9 mouse cellular contexts compared by ENCODE assay signal in the genomic region with DNA sequence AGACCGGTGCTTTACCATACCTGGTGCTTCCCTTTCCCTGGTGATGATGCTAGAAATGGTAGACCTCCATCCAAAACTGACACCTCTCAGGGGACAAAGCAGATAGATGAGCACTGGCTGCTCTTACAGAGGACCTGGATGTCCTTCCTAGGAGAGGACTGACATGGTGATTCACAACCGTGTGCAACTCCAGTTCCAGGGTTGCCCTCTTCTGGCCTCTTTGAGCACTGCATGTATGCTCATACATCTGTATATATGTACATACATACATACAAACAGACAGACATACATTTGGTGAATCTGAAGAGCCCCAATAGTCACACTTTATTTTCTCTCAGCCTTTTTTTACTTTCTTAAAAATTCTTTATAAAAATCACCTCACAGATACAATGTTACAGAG. TPM values are rescaled to one million over a fixed set of nuclear protein-coding genes. Genes with fewer than 3 reads are reported as not detected.
DNase-seq lines count a peak whose midpoint lies in the region; ATAC-seq and TF ChIP-seq lines count a peak whose summit lies in the region.
"Had no signal": no experiment of that assay in that cellular context is flagged by ENCODE, and none has a peak within 500 bp of the region (broad histone marks: within the 10 kb centered on the region; RNA-seq: fewer than 3 reads in every experiment).

No protein-coding gene starts in this region.

- TF ChIP-seq CTCF in bone marrow, adult 2 months (IDR thresholded peaks at IDR 0.05; ENCODE audit: control insufficient read depth, insufficient read depth, low read length) = peak; percentile 46; the same call in 1 of the 2 replicates
- TF ChIP-seq CTCF in kidney, postnatal 0 days (IDR thresholded peaks at IDR 0.05; ENCODE audit: low read depth) = peak; percentile 74

- WGBS in bone marrow, adult 2 months = 60% methylated on average over 2 of the region's 2 CpGs
- 50% methylated on average over 2 of the region's 2 CpGs for WGBS in kidney, postnatal 0 days

- no peak for TF ChIP-seq POLR2A in bone marrow, adult 2 months (IDR thresholded peaks at IDR 0.05; ENCODE audit: borderline replicate concordance, control insufficient read depth, low read depth, low read length)

- DNase-seq in adrenal gland, adult 2 months = peak; percentile 26
- no peak for DNase-seq in adrenal gland, postnatal 4 days (ENCODE audit: low spot score in 2 of 2)
- DNase-seq in layer of hippocampus, adult 9-10 months (ENCODE audit: low spot score) = peak; percentile 25
- DNase-seq in layer of hippocampus, adult 8-10 months (ENCODE audit: low spot score in 2 of 2) = no peak
- DNase-seq in kidney, postnatal 0 days (ENCODE audit: low spot score) = peak; percentile 55
- peak; percentile 61 for DNase-seq in retina, embryonic 14.5 days (ENCODE audit: low spot score)

- no peak overlapping the region for H3K27ac ChIP-seq in bone marrow, adult 2 months (ENCODE audit: control insufficient read depth, insufficient read depth, low read depth, low read length, poor library complexity)
- H3K27ac ChIP-seq in kidney, postnatal 0 days = no peak overlapping the region
- H3K27ac ChIP-seq: limb, embryonic 12.5 days had no signal

- H3K27me3 ChIP-seq in kidney, postnatal 0 days (ENCODE audit: insufficient read depth, low read length) = no peaks in the 10 kb centered on the region
- H3K27me3 ChIP-seq: limb, embryonic 12.5 days had no signal

- no peaks in the 10 kb centered on the region for H3K36me3 ChIP-seq in kidney, postnatal 0 days (ENCODE audit: insufficient read depth, low read length)
- H3K36me3 ChIP-seq: limb, embryonic 12.5 days had no signal

- no peak overlapping the region for H3K9ac ChIP-seq in kidney, postnatal 0 days (ENCODE audit: low read depth, low read length)
- H3K9ac ChIP-seq: limb, embryonic 12.5 days had no signal

- H3K9me3 ChIP-seq in kidney, postnatal 0 days (replicated peaks; ENCODE audit: low read length) = no peaks in the 10 kb centered on the region
- H3K9me3 ChIP-seq: limb, embryonic 12.5 days had no signal

- no peak overlapping the region for H3K4me3 ChIP-seq in bone marrow, adult 2 months (replicated peaks; ENCODE audit: control insufficient read depth, low read depth, low read length)
- H3K4me3 ChIP-seq in kidney, postnatal 0 days (replicated peaks; ENCODE audit: low read depth, low read length) = no peak overlapping the region
- H3K4me3 ChIP-seq: limb, embryonic 12.5 days had no signal

- no peak for ATAC-seq in kidney, postnatal 0 days (replicated peaks; ENCODE audit: low FRiP score, low read depth)
- ATAC-seq in granulocyte monocyte progenitor cell, adult 5-6 weeks (replicated peaks; ENCODE audit: poor library complexity, severe bottlenecking) = no peak

- no peak overlapping the region for H3K4me2 ChIP-seq in kidney, postnatal 0 days (ENCODE audit: low read length)
- H3K4me2 ChIP-seq: limb, embryonic 12.5 days had no signal

- H3K4me1 ChIP-seq in bone marrow, adult 2 months (ENCODE audit: control insufficient read depth, insufficient read depth, low read length) = peaks cover 3% of the 10 kb centered on the region; the same call in 1 of the 2 replicates
- H3K4me1 ChIP-seq in kidney, postnatal 0 days (replicated peaks; ENCODE audit: insufficient read depth, low read length) = no peaks in the 10 kb centered on the region
- H3K4me1 ChIP-seq: limb, embryonic 12.5 days had no signal

RNA-seq across cellular contexts. Expression of gene Car4, which starts 20.5 kb away (rescaled TPM):
- total RNA-seq in adrenal gland, adult 2 months (2021) = 1 to 10 TPM; 5.2 to 8.5 TPM
- 3.8 and 4.3 TPM in 2 replicates for polyA plus RNA-seq in adrenal gland, adult 2 months (2012; rRNA removed)
- total RNA-seq in adrenal gland, postnatal 4 days (2021) = 10 to 100 TPM in 1 of 2 experiments, 1 to 10 TPM in 1; 4.9 to 18.5 TPM
- total RNA-seq in layer of hippocampus, adult 8-10 months (2022) = 10 to 100 TPM; 54.6 to 84.1 (median 66.1) TPM
- not detected in 2 replicates for polyA plus RNA-seq in bone marrow, adult 2 months (2011; ENCODE audit: insufficient read depth, insufficient read length, low replicate concordance, missing spikeins)
- polyA plus RNA-seq in kidney, postnatal 0 days (2015; fragmentation: Nextera tagmentation; extraction: Ambion mirVana) = 121 and 134 TPM in 2 replicates
- total RNA-seq in granulocyte monocyte progenitor cell, adult 5-6 weeks (2014; fragmentation: Nextera tagmentation) = not detected in 2 replicates
- not detected in 2 replicates for total RNA-seq in granulocyte monocyte progenitor cell, adult 5-6 weeks (2017)
- polyA plus RNA-seq: limb, embryonic 12.5 days had no signal

Comparison
In these comparisons a context has a peak if more than half of its experiments do, and no peak if none do; other contexts are left out.
1. DNase-seq: peak in adrenal gland, adult 2 months (single experiment), layer of hippocampus, adult 9-10 months (single experiment), kidney, postnatal 0 days (single experiment) and retina, embryonic 14.5 days (single experiment); none in adrenal gland, postnatal 4 days (0 of 2) and layer of hippocampus, adult 8-10 months (0 of 2).
2. RNA of gene Car4, which starts 20.5 kb away (total RNA-seq): 54.6 to 84.1 TPM in layer of hippocampus, adult 8-10 months, 4.9 to 18.5 TPM in adrenal gland, postnatal 4 days and 5.2 to 8.5 TPM in adrenal gland, adult 2 months; not detected in granulocyte monocyte progenitor cell, adult 5-6 weeks; every median in the first group is over 4 times any median in the second.